Mouse (Mus musculus): ENCODE results near the gene Gpr143. TPM values are rescaled to one million over a fixed set of nuclear protein-coding genes. Genes with fewer than 3 reads are reported as not detected.

Gene Gpr143
- polyA plus RNA-seq (2016; fragmentation: Nextera tagmentation; extraction: Ambion mirVana), result 0.51 and 0.56 TPM in 2 replicates

DNA sequence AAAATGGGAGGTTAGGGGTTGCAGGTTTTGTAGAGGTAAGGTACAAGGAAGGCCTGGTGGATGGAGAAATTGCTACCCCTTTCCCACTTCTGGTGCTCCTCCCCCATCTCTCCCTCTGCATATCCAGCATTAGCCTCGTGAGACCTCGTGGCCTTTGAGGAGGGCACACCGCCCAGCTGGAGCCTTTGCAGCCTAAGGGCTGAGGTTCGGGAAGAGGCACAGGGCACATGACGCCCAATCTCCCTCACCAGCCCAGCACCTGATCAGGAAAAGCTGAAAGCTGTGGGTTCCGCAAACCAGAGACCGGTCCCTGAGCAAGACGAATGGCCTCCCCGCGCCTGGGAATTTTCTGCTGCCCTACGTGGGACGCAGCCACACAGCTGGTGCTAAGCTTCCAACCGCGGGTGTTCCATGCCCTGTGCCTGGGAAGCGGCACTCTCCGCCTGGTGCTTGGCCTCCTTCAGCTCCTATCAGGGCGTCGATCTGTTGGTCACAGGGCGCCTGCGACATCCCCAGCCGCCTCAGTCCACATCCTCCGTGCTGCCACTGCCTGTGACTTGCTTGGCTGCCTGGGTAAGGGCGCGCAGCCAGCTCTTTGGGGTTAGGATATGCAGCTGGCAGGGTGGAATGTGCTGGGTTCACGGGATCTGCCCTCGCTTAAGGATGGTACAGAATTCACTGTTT is at the start of gene Gpr143:
TSS of gene Gpr143 (plus strand) at position 202 of the 684 bp plus-strand sequence.
- no peak within 1 kb of the TSS for H3K9ac ChIP-seq

DNA sequence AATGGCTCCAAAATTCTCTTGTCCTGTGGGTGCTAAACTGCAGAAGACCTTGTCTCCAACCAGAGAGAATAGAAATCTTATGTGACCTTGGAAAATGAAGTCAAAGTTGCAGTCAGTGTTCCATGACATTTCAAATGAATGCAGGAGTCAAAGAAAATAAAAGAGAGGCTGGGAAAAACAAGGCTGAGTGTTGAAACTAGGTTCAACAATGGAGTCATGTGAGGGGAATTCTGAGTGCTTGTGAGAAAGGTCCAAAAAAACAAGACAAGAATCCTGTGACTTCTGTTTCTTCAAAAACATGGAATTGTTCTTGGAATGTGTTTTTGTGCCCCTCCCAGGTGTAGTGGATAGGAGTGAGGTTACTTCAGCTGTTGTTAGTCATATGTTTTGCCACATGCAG is 46.4 kb upstream of the Gpr143 start:
- no peaks in the 10 kb centered on the region for H3K9me3 ChIP-seq
- H3K27me3 ChIP-seq, result peaks cover 3% of the 10 kb centered on the region; the same call in 1 of the 2 replicates
- no peak overlapping the region for H3K4me3 ChIP-seq
- H3K27ac ChIP-seq, result no peak overlapping the region
- H3K4me2 ChIP-seq (replicated peaks), result no peak overlapping the region
- H3K36me3 ChIP-seq, result no peaks in the 10 kb centered on the region
- ATAC-seq (ENCODE audit: insufficient number of reproducible peaks, insufficient read depth, low FRiP score, low TSS enrichment), result no peak
- no peaks in the 10 kb centered on the region for H3K4me1 ChIP-seq
- no peak overlapping the region for H3K9ac ChIP-seq

More for the DNA sequence above, at the start of gene Gpr143:
- 24% methylated on average over 26 of the region's 26 CpGs for WGBS
- Histone ChIP-seq H3K36me3 (no peaks in the 10 kb centered on the region), H3K27ac (no peak within 1 kb of the TSS), H3K4me2 (replicated peaks) (peak within 1 kb of the TSS; percentile 44), H3K4me1 (no peaks in the 10 kb centered on the region), H3K4me3 (peak within 1 kb of the TSS; percentile 17; the same call in 1 of the 2 replicates), H3K9me3 (no peaks in the 10 kb centered on the region), H3K27me3 (peaks cover 18% of the 10 kb centered on the region)
- ATAC-seq (ENCODE audit: insufficient number of reproducible peaks, insufficient read depth, low FRiP score, low TSS enrichment), result no peak

DNA sequence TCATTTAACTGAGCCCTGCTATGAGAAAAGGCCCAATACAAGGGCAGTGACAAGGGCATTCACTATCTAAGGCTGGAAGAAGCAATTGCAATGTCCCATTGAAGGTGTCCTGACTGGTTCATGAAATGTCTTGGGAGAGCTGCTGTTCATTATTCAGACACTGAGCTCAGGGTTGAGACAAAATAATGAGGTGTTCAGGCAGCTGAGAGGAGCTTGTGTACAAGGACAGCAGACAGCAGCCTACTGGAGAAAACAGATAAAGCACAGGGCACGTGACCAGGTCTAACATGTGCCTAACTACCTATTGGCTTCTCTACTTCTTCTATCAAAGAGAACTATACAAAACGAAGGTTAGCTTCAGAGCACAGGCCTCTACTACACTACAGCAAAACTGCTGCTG is 43.5 kb upstream of the Gpr143 start:
- Histone ChIP-seq H3K4me3 (no peak overlapping the region), H3K36me3 (no peaks in the 10 kb centered on the region), H3K9ac (no peak overlapping the region), H3K27me3 (peaks cover 5% of the 10 kb centered on the region; the same call in 1 of the 2 replicates), H3K4me1 (no peaks in the 10 kb centered on the region), H3K4me2 (replicated peaks) (no peak overlapping the region), H3K27ac (no peak overlapping the region), H3K9me3 (no peaks in the 10 kb centered on the region)
- no peak for ATAC-seq (ENCODE audit: insufficient number of reproducible peaks, insufficient read depth, low FRiP score, low TSS enrichment)
- 76% methylated on average over 2 of the region's 2 CpGs for WGBS

DNA sequence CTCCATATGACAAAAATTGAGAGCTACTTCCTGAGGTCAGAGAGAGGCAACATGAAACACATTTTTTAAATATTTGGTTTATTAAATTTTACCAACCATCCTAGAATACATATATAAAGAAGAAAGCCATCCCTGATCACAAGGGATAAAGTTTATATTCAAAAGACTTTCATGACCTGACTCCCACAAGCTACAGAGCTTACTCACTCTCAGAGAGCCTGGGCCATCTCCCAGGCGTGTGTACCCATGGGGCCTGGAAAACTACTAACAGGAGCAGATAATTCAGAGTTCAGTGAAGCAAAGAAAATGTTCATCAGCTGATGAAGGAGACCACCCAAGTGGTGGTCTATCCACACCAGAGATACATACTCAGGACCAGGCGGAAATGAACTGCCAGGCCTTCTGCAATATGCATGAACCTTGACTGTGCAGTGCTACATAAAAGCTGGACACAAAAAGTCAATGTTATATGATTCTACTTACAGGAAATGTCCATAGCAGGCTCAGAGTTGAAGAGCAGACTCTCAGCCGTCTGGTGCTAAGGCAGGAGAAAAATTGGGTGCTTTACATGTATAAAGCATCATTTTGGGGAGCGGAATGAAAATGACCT is 42.9 kb upstream of the Gpr143 start:
- Histone ChIP-seq H3K4me3 (no peak overlapping the region), H3K27me3 (peaks cover 7% of the 10 kb centered on the region; the same call in 1 of the 2 replicates), H3K4me1 (no peaks in the 10 kb centered on the region), H3K9ac (no peak overlapping the region), H3K27ac (no peak overlapping the region), H3K9me3 (no peaks in the 10 kb centered on the region), H3K36me3 (no peaks in the 10 kb centered on the region), H3K4me2 (replicated peaks) (no peak overlapping the region)
- ATAC-seq (ENCODE audit: insufficient number of reproducible peaks, insufficient read depth, low FRiP score, low TSS enrichment), result no peak
- WGBS, result 71% methylated on average over 4 of the region's 4 CpGs

DNA sequence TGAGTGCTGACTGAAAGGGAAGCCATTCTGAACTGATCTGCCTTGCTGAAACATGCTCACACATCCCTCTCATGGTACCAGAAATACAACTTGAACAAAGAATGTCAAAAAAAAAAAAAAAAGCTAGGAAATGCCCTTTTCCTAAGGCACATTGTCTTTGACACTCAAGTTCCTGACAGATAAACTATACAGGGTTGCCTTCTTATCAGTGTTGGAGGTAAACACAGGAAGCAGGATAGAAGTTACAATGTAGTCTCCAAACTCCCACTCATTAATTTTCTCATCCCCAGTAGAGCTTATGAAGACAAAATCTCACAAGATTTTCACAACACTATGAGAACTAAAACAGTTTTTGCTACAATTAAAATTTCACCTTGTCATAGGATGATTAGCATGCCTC is 38.1 kb upstream of the Gpr143 start:
- H3K27ac ChIP-seq, result no peak overlapping the region
- no peaks in the 10 kb centered on the region for H3K36me3 ChIP-seq
- no peak for ATAC-seq (ENCODE audit: insufficient number of reproducible peaks, insufficient read depth, low FRiP score, low TSS enrichment)
- H3K4me2 ChIP-seq (replicated peaks), result no peak overlapping the region
- no peaks in the 10 kb centered on the region for H3K9me3 ChIP-seq
- no peak overlapping the region for H3K4me3 ChIP-seq
- peaks cover 8% of the 10 kb centered on the region for H3K27me3 ChIP-seq
- no peak overlapping the region for H3K9ac ChIP-seq
- no peaks in the 10 kb centered on the region for H3K4me1 ChIP-seq

DNA sequence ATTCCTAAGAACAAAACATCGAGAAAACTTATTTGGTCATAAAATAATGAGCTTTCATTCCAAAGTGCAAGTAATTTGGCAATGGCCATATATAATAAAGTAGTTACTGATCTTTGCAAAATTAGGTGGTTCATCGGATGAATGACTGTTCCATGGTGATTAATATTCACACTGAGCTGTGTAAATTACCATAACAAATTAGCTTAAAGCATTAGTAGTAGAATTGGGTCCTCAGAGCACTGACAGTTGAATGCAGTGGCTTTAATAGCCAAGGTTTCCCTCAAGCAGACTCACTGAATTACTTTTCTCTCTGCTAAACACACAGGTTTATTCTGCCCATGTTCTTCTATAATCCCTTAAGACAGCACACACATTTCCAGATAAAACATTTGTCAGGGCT is 35.8 kb upstream of the Gpr143 start:
- H3K27me3 ChIP-seq, result peaks cover 8% of the 10 kb centered on the region
- WGBS, result 83% methylated on average over 2 of the region's 2 CpGs
- no peak overlapping the region for H3K4me3 ChIP-seq
- no peaks in the 10 kb centered on the region for H3K9me3 ChIP-seq
- ATAC-seq (ENCODE audit: insufficient number of reproducible peaks, insufficient read depth, low FRiP score, low TSS enrichment), result no peak
- H3K4me1 ChIP-seq, result no peaks in the 10 kb centered on the region
- H3K27ac ChIP-seq, result no peak overlapping the region
- no peak overlapping the region for H3K9ac ChIP-seq
- H3K36me3 ChIP-seq, result no peaks in the 10 kb centered on the region
- H3K4me2 ChIP-seq (replicated peaks), result no peak overlapping the region

DNA sequence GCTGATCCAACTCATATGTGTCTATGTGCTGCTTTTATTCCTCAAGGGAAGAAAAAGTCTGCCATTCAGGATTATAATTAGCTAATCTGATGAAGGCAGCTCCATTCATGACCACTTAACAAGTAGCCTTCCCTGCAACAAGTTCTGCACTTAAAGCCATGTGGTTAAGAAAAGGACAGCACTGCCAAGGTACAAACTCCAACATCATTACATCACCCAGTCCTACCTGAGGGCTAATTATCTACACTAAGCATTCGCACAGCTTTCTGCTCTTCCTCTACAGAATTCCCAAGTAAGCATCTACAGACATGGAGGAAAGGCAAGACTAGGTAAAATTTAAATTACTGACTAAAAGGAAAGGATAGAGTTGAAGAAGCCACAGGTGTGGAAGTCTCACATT is 25.9 kb upstream of the Gpr143 start:
- Histone ChIP-seq H3K27ac (no peak overlapping the region), H3K4me2 (replicated peaks) (no peak overlapping the region), H3K36me3 (no peaks in the 10 kb centered on the region), H3K4me3 (no peak overlapping the region), H3K27me3 (no peaks in the 10 kb centered on the region), H3K9ac (no peak overlapping the region), H3K9me3 (no peaks in the 10 kb centered on the region), H3K4me1 (no peaks in the 10 kb centered on the region)
- ATAC-seq (ENCODE audit: insufficient number of reproducible peaks, insufficient read depth, low FRiP score, low TSS enrichment), result no peak
- WGBS, result 79% methylated on average over 1 of the region's 1 CpGs

DNA sequence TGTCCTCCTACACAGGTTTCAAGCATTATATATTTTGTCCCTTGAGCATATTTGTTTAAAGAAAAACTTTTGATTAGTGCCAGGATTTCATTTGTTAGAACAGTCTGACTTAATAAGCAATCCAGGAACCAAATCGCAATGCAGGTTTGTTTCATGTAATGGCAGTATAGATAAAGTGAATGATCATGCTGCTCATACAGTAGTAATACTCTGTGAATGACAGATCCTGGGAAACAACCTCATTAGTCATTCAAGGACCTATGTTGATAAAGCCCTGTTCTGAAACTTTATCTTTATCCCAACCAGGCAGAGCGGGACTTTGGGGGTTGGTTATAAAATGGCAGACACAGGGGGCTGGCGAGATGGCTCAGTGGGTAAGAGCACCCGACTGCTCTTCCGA is 25.4 kb upstream of the Gpr143 start:
- Histone ChIP-seq H3K36me3 (no peaks in the 10 kb centered on the region), H3K27me3 (no peaks in the 10 kb centered on the region), H3K9me3 (no peaks in the 10 kb centered on the region), H3K4me1 (no peaks in the 10 kb centered on the region), H3K4me3 (no peak overlapping the region), H3K9ac (no peak overlapping the region), H3K27ac (no peak overlapping the region), H3K4me2 (replicated peaks) (no peak overlapping the region)
- no peak for ATAC-seq (ENCODE audit: insufficient number of reproducible peaks, insufficient read depth, low FRiP score, low TSS enrichment)
- WGBS, result 89% methylated on average over 5 of the region's 5 CpGs

DNA sequence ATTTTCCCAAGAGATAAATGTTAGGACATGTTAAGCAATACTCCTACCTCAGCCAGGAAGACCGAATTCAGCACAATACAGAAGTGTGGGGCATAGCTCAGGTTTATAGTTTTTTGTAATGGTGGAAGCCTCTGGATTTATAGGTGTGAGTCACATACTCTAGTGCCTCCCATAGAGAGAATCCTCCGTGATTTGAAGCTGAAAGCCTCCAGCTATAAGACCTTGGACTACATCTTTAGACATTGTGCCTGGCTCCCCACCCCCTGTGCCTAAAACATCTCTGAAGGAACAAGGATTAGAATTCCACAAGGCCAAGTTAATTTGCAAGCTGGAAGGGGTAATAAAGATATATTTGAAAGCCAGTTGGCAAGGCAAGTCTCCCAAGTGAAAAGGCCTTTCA is 19.3 kb upstream of the Gpr143 start:
- H3K36me3 ChIP-seq, result no peaks in the 10 kb centered on the region
- no peak overlapping the region for H3K27ac ChIP-seq
- 55% methylated on average over 2 of the region's 2 CpGs for WGBS
- 0 out of 2 replicates have a peak, but pooled peaks cover 3% of the 10 kb centered on the region for H3K27me3 ChIP-seq
- no peaks in the 10 kb centered on the region for H3K4me1 ChIP-seq
- H3K4me3 ChIP-seq, result no peak overlapping the region
- no peak for ATAC-seq (ENCODE audit: insufficient number of reproducible peaks, insufficient read depth, low FRiP score, low TSS enrichment)
- H3K4me2 ChIP-seq (replicated peaks), result no peak overlapping the region
- no peak overlapping the region for H3K9ac ChIP-seq
- H3K9me3 ChIP-seq, result no peaks in the 10 kb centered on the region

DNA sequence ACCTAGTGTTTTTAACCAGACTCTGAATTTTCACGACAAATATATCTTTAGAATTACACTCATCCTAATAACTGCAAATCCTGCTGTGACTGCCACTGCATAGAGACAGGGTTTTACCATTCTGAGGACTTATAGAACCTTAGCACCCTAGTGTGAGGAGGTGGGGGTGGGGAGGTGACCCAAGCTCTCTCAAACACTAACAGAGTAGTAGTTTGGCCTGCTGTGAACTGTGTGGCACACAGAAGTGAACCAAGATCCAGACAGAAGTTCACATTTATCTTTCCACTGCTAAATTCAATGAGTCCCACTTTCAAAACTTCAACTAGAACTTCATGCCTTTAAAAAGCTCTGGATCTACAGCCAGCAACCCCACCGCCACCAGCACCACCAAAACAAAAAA is 18.9 kb upstream of the Gpr143 start:
- Histone ChIP-seq H3K4me3 (no peak overlapping the region), H3K4me1 (no peaks in the 10 kb centered on the region), H3K36me3 (no peaks in the 10 kb centered on the region), H3K27ac (no peak overlapping the region), H3K4me2 (replicated peaks) (no peak overlapping the region), H3K9ac (no peak overlapping the region), H3K27me3 (0 out of 2 replicates have a peak, but pooled peaks cover 3% of the 10 kb centered on the region), H3K9me3 (no peaks in the 10 kb centered on the region)
- WGBS, result 66% methylated on average over 2 of the region's 2 CpGs
- ATAC-seq (ENCODE audit: insufficient number of reproducible peaks, insufficient read depth, low FRiP score, low TSS enrichment), result no peak

DNA sequence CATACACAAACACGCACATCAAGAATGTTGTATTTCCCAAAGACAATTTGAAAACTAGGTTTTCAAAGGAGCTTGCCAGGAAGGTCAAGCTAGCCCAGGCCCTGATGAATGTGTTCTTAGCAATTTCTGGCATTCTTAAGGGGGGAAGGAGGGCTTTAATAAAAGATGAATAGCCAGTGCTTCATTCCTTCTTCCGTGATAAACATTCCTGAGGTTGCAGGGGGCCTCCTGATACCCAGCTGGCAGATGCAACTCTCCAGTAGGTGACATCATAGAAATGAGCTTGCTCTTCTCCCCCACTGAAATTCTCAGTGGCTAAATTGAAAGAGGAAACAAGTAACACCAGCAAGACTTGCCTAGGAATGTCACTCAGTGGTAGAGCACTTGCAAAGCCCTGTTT is 17.6 kb upstream of the Gpr143 start:
- no peak for ATAC-seq (ENCODE audit: insufficient number of reproducible peaks, insufficient read depth, low FRiP score, low TSS enrichment)
- Histone ChIP-seq H3K9ac (no peak overlapping the region), H3K4me3 (no peak overlapping the region), H3K27me3 (peaks cover 11% of the 10 kb centered on the region), H3K4me2 (replicated peaks) (no peak overlapping the region), H3K27ac (no peak overlapping the region), H3K4me1 (no peaks in the 10 kb centered on the region), H3K9me3 (no peaks in the 10 kb centered on the region), H3K36me3 (no peaks in the 10 kb centered on the region)
- 55% methylated on average over 2 of the region's 2 CpGs for WGBS

DNA sequence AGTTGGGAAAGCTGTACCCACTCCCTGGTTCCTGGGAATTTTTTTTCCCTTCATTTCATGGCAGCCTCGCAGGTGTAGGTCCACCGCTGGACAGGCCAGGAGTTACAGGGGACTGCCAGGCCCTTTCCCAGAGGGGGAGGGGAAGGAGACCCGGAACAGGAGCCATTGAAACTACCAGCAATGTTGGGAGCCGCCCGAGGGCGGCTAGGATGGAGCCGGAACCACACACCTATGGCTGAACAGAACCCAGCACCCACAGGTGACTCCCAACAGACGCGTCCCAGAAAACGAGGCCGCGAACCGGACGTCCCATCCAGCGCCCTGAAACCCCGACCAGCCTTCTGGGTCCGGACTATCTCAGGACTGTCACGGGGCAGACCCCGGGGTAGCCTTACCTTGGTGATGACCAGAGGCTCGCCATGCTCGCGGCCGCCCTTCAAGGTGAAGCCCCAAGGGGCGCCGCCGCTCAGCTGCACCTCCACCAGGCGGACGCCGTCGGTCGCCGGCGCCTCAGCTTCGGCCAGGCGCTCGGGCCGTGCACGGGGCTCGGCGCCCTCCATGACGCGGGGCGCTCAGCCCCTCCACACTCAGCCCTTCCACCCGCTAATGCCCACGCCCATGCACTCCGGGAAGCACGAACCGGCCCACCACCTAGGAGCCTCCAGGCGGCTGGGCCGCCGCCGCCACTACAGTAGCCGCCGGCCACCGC is 12.7 kb upstream of the Gpr143 start, which contains the start of gene Shroom2:
TSS of gene Shroom2 (minus strand) at position 575 of the 709 bp plus-strand sequence.
- ATAC-seq (ENCODE audit: insufficient number of reproducible peaks, insufficient read depth, low FRiP score, low TSS enrichment), result peak; percentile 93
- WGBS, result 18% methylated on average over 33 of the region's 55 CpGs
- H3K4me2 ChIP-seq (replicated peaks), result peak within 1 kb of the TSS; percentile 61
- peak within 1 kb of the TSS; percentile 68 for H3K9ac ChIP-seq
- no peak within 1 kb of the TSS for H3K27ac ChIP-seq
- no peaks in the 10 kb centered on the region for H3K4me1 ChIP-seq
- peak within 1 kb of the TSS; percentile 57 for H3K4me3 ChIP-seq
- H3K36me3 ChIP-seq, result no peaks in the 10 kb centered on the region
- no peaks in the 10 kb centered on the region for H3K9me3 ChIP-seq
- peaks cover 20% of the 10 kb centered on the region for H3K27me3 ChIP-seq
